Mouse (Mus musculus) heart, adult 18-20 months (tissue): ENCODE data around the gene Vmn2r75. TPM values are rescaled to one million over a fixed set of nuclear protein-coding genes. Genes with fewer than 3 reads are reported as not detected.
"Not testable (repeated sequence)": the region's sequence is repeated elsewhere in the genome, so short reads cannot be mapped to it uniquely, and the experiment has no call there.

ENCODE experiments used
- DNase-seq, 2 experiments: peaks; one replicate each; pipeline ENCODE4 v3.0.0; 2021 to 2022; ENCODE audit warnings: mixed read lengths in 1 of 2
- long read RNA-seq, 2 experiments: library from polyadenylated mRNA; stranded (forward); transcript quantifications; one replicate each; pipeline ENCODE4 v2.0.0; 2021
- total RNA-seq, 2 experiments: library from RNA; stranded (reverse); gene quantifications; 2 replicates each; pipeline ENCODE4 v1.2.3; 2021

Vmn2r75 gene
- total RNA-seq = not detected
- long read RNA-seq, experiment 1 = 0 reads
- long read RNA-seq, experiment 2 = 0 reads

- not testable (repeated sequence) for DNase-seq
Measured at GRCm38 (mm10) chr7:86171678-86172077, at the start of gene Vmn2r75. Vmn2r75 (minus strand) TSS chr7:86171778.

- no peak for DNase-seq
Measured at GRCm38 (mm10) chr7:86211345-86211744, 39.8 kb upstream of the Vmn2r75 start.

Other genes starting within 250 kb of the Vmn2r75 start
- not detected for gene Vmn2r74, start 210.1 kb downstream of the Vmn2r75 start, total RNA-seq
- gene Vmn2r76, start 74.5 kb upstream of the Vmn2r75 start, total RNA-seq = not detected
- gene Olfr310, start 105.4 kb upstream of the Vmn2r75 start, total RNA-seq = not detected
- not detected for gene Olfr309, start 141.9 kb upstream of the Vmn2r75 start, total RNA-seq
- not detected for gene Olfr308, start 153.9 kb upstream of the Vmn2r75 start, total RNA-seq
- gene Olfr307, start 165.8 kb upstream of the Vmn2r75 start, total RNA-seq = not detected
- gene Olfr305, start 195.2 kb upstream of the Vmn2r75 start, total RNA-seq = not detected
- not detected for gene Olfr304, start 214.9 kb upstream of the Vmn2r75 start, total RNA-seq
- gene Olfr303, start 226.0 kb upstream of the Vmn2r75 start, total RNA-seq = not detected
- gene Olfr301, start 232.1 kb upstream of the Vmn2r75 start, total RNA-seq = not detected